Mouse (Mus musculus): Measurements from ENCODE around the gene Neil1. TPM values are rescaled to one million over a fixed set of nuclear protein-coding genes. Genes with fewer than 3 reads are reported as not detected.

The Neil1 gene
- total RNA-seq, 2 experiments from 2014 or later: 1.3 to 1.8 TPM

- no peak for ATAC-seq (replicated peaks; ENCODE audit: low FRiP score, poor library complexity, severe bottlenecking)
These were observed 6.4 kb downstream of the Neil1 start for GRCm38 (mm10) chr9:57141417-57142353.

DNA sequence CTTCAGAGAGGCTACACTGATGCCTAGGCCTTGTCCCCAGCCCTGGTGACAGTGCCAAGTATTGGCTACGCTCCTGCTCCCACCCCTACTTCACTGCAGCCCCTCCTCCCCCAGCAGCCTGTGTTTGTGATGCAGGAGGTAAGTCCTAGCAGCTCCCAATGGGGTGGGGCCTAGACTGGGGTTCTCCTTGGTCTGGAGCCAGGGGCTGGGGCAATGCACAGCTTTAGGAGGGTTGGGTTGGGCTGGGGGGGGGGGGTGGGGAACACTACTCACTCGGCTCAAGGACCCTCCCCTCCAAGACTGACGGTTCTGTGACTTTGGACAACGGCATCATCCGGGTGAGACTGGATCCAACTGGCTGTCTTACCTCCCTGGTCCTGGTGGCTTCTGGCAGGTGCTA, 8.5 kb downstream of the Neil1 start:
- no peak for ATAC-seq (replicated peaks; ENCODE audit: low FRiP score, poor library complexity, severe bottlenecking)

GRCm38 (mm10) chr9:57139110-57139509, 9.0 kb downstream of the Neil1 start:
- no peak for ATAC-seq (replicated peaks; ENCODE audit: low FRiP score, poor library complexity, severe bottlenecking)

DNA sequence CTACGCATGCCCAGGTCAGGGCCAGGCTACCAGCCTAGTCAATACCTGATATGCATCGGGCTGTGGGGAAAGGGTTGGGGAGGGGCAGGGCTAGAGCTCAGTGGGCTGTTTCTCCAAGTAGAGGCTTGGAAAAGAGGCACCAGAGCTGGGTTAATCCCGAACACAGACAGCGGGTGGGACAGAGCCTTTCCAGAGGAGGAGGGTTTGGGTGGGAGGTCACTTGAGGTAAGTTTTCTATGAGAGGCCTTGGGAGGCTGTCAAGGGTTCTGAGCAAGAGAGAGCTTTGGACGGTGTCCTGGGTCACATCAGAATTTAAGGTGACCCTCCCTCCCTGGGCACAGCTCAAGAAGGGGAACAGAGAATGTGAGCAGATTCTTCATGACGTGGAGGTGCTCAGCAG, 9.6 kb downstream of the Neil1 start:
- ATAC-seq (replicated peaks; ENCODE audit: low FRiP score, poor library complexity, severe bottlenecking): no peak

DNA sequence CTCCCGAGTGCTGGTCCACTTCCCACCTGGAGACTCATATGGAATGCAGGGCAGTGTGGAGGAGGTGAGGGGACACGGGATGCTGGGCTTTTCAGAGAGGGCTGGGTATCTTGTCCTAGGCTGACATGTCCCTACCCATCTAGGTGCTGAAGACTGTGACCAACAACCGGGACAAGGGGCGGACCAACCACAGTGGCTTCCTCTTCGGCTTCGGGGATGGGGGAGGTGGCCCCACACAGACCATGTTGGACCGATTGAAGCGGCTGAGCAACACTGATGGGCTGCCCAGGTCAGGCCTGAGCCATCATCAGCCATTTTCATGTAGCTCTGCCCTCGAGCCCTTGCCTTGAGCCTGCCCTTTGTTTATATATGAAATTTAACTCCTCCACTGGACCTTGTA, 10.3 kb downstream of the Neil1 start:
- no peak for ATAC-seq (replicated peaks; ENCODE audit: low FRiP score, poor library complexity, severe bottlenecking)

GRCm38 (mm10) chr9:57137246-57137645, 10.9 kb downstream of the Neil1 start:
- no peak for ATAC-seq (replicated peaks; ENCODE audit: low FRiP score, poor library complexity, severe bottlenecking)

GRCm38 (mm10) chr9:57130577-57131433, 17.3 kb downstream of the Neil1 start, which contains the start of gene Man2c1:
Gene Man2c1 (plus strand): TSS chr9:57130690.
- peak; percentile 91 for ATAC-seq (replicated peaks; ENCODE audit: low FRiP score, poor library complexity, severe bottlenecking)

DNA sequence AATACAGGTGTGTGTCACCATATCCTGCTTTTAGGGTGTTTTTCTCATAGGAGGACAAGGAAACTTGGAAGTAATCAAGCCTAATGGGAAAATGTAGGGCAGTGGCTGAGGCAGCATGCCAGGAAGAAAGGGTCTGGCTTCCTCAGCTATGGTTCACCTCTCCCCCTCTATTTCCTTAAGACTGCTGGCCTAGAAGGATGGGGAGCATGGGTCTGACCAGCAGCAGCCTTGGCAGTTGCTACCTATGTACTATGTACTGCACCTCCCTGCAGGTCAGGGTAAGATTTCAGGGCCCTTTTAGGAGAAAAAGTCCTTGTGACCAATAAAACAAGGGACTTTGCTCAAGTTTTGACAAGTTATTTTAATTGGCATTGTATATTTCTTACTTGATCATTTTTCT, 18.5 kb downstream of the Neil1 start:
- no peak for ATAC-seq (replicated peaks; ENCODE audit: low FRiP score, poor library complexity, severe bottlenecking)

GRCm38 (mm10) chr9:57117261-57117755, 30.8 kb downstream of the Neil1 start:
- no peak for ATAC-seq (replicated peaks; ENCODE audit: low FRiP score, poor library complexity, severe bottlenecking)

Other genes starting within 250 kb of the Neil1 start
- 0.38 and 1.3 TPM in 2 replicates for gene Snx33, start 219.9 kb downstream of the Neil1 start, total RNA-seq (2015; ENCODE audit: low replicate concordance)
- gene Snx33, start 219.9 kb downstream of the Neil1 start, total RNA-seq (2017; ENCODE audit: low replicate concordance): 0.17 and 0.56 TPM in 2 replicates
- gene Imp3, start 210.8 kb downstream of the Neil1 start, total RNA-seq (2015; ENCODE audit: low replicate concordance): 18.4 and 45.7 TPM in 2 replicates
- 15.3 and 20.1 TPM in 2 replicates for gene Imp3, start 210.8 kb downstream of the Neil1 start, total RNA-seq (2017; ENCODE audit: low replicate concordance)
- gene Snupn, start 197.4 kb downstream of the Neil1 start, total RNA-seq (2015; ENCODE audit: low replicate concordance): 4.0 and 7.3 TPM in 2 replicates
- gene Snupn, start 197.4 kb downstream of the Neil1 start, total RNA-seq (2017; ENCODE audit: low replicate concordance): 1.6 and 2.1 TPM in 2 replicates
- 5.0 and 8.6 TPM in 2 replicates for gene Ptpn9, start 153.4 kb downstream of the Neil1 start, total RNA-seq (2015; ENCODE audit: low replicate concordance)
- gene Ptpn9, start 153.4 kb downstream of the Neil1 start, total RNA-seq (2017; ENCODE audit: low replicate concordance): 2.4 and 3.1 TPM in 2 replicates
- 23.8 and 29.8 TPM in 2 replicates for gene Sin3a, start 76.3 kb downstream of the Neil1 start, total RNA-seq (2015; ENCODE audit: low replicate concordance)
- gene Sin3a, start 76.3 kb downstream of the Neil1 start, total RNA-seq (2017; ENCODE audit: low replicate concordance): 24.5 and 35.1 TPM in 2 replicates
- 12.3 and 15.3 TPM in 2 replicates for gene Man2c1, start 17.6 kb downstream of the Neil1 start, total RNA-seq (2015; ENCODE audit: low replicate concordance)
- 9.2 and 21.7 TPM in 2 replicates for gene Man2c1, start 17.6 kb downstream of the Neil1 start, total RNA-seq (2017; ENCODE audit: low replicate concordance)
- 28.2 and 55.5 TPM in 2 replicates for gene Commd4, start 10.0 kb upstream of the Neil1 start, total RNA-seq (2015; ENCODE audit: low replicate concordance)
- gene Commd4, start 10.0 kb upstream of the Neil1 start, total RNA-seq (2017; ENCODE audit: low replicate concordance): 4.3 and 25.0 TPM in 2 replicates
- not detected in 2 replicates for gene Trcg1, start 88.3 kb upstream of the Neil1 start, total RNA-seq (2015; ENCODE audit: low replicate concordance)
- gene Trcg1, start 88.3 kb upstream of the Neil1 start, total RNA-seq (2017; ENCODE audit: low replicate concordance): not detected in 2 replicates
- 24.5 and 32.9 TPM in 2 replicates for gene 1700017B05Rik, start 114.3 kb upstream of the Neil1 start, total RNA-seq (2015; ENCODE audit: low replicate concordance)
- gene 1700017B05Rik, start 114.3 kb upstream of the Neil1 start, total RNA-seq (2017; ENCODE audit: low replicate concordance): 15.5 and 16.6 TPM in 2 replicates